Mouse (Mus musculus): Measurements from ENCODE around the gene Vamp1. TPM values are rescaled to one million over a fixed set of nuclear protein-coding genes. Genes with fewer than 3 reads are reported as not detected.
A peak's percentile ranks its signal among the peaks of the same experiment; 100 is the strongest.

Vamp1 gene
- polyA plus RNA-seq, 1 experiment from 2014 or later = 3.3 TPM

DNA sequence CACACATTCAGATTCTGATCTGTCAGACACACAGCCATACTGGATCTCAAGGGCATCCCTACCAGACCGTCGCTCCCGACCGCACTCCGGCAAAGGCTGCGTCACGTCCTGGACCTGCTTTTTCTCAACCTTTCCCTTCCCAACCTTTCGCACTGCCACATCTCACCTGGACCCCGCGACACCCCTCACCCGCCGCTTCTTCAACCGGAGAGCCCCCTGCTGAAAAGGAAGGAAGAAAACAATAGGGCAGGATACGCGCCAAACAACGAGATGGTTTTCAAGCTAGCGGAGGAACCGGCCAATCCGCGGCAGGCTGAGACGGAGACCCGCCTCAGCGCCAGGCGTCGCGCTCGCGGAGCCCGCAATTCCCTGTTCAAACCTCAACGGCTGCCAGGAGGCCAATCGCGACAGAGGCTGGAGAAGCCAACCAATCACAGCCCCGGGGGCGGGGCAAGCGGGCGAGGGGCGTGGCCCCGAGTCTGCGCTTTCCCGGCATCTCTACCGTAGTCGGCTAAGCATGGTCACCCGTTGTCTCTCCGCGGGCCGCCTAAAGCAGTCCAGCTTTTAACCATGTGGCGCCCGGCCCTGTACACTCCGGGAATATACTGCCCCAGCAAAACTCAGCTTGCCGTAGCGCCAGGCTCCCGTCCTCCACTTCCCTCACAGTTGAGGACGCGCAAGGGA, 23.9 kb upstream of the Vamp1 start, which contains the start of the genes Ncapd2 and Mrpl51:
Gene Ncapd2, minus strand, starts transcription at position 370 of the 684 bp plus-strand sequence.
Gene Mrpl51, plus strand, starts transcription at position 470 of the 684 bp plus-strand sequence.
- Histone ChIP-seq H3K9me3 (no peaks in the 10 kb centered on the region), H3K27ac (peak within 1 kb of the TSS; percentile 99), H3K27me3 (ENCODE audit: insufficient read depth, poor library complexity, severe bottlenecking) (no peaks in the 10 kb centered on the region), H3K4me3 (peak within 1 kb of the TSS; percentile 73), H3K4me1 (replicated peaks) (peaks cover 30% of the 10 kb centered on the region), H3K36me3 (peaks cover 60% of the 10 kb centered on the region)
- under 1% methylated on average over 54 of the region's 54 CpGs for WGBS
- peak; percentile 99 for DNase-seq (ENCODE audit: low spot score)

DNA sequence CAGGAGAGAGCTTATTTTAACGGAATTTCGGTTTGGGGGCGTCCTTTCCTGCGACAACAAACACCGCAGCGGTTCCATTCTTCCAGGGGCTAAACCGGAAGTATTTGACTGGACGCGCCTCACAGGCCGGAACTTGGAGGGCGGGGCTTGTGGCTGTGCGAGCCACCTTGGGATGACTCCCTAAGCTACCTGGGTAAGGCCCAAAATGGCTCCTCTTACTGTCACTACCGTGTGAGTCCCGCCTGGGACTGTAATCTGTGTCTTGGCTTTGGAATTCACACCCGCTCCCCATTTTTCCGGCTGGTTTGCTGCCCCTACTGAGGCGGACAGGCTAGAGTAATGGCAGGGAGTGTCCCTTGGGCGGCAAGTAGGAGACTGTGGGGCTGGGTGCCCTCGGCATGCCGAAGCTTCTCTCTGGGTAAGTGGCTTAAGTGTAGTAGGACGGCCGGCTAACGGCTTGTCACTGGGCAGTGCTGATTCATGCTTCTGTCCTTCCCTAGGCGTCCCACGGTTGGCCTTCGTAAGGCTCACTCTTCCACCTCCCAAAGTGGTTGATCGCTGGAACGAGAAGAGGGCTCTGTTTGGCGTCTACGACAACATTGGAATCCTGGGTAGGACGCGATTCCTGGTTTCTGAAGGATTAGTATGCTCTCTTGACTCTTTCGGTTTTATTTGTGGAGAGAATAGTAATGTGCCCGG, 23.2 kb upstream of the Vamp1 start:
- peaks cover 53% of the 10 kb centered on the region for H3K36me3 ChIP-seq
- under 1% methylated on average over 34 of the region's 34 CpGs for WGBS

DNA sequence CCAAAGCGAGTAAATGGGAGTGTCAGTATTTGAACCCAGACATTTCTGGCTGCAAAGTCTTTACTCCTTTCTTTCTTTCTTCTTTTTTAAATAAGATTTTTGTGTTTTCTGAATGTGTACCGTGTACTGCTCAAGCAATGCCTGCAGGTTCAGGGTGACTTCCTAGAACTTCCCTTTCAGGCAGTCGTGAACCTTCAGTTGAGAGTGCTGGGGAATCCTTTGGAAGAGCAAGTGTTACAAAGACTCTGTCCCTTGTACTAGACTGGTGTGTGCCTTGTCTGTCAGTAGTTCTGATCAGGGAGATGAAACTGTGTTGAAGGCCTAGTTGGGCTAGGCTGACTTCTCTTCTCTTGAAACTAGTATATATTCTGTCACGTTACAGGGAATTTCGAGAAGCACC, 22.5 kb upstream of the Vamp1 start:
- H3K4me3 ChIP-seq = peak overlapping the region; percentile 73
- H3K27ac ChIP-seq = peak overlapping the region; percentile 99
- H3K9me3 ChIP-seq = no peaks in the 10 kb centered on the region
- H3K36me3 ChIP-seq = peaks cover 46% of the 10 kb centered on the region
- WGBS = 44% methylated on average over 5 of the region's 5 CpGs
- H3K27me3 ChIP-seq (ENCODE audit: insufficient read depth, poor library complexity, severe bottlenecking) = no peaks in the 10 kb centered on the region
- peaks cover 33% of the 10 kb centered on the region for H3K4me1 ChIP-seq (replicated peaks)
- no peak for DNase-seq (ENCODE audit: low spot score)

More for the DNA sequence above, 23.2 kb upstream of the Vamp1 start:
- Histone ChIP-seq H3K4me1 (replicated peaks) (peaks cover 33% of the 10 kb centered on the region), H3K4me3 (peak overlapping the region; percentile 73), H3K9me3 (no peaks in the 10 kb centered on the region), H3K27me3 (ENCODE audit: insufficient read depth, poor library complexity, severe bottlenecking) (no peaks in the 10 kb centered on the region), H3K27ac (peak overlapping the region; percentile 99)
- peak; percentile 94 for DNase-seq (ENCODE audit: low spot score)

DNA sequence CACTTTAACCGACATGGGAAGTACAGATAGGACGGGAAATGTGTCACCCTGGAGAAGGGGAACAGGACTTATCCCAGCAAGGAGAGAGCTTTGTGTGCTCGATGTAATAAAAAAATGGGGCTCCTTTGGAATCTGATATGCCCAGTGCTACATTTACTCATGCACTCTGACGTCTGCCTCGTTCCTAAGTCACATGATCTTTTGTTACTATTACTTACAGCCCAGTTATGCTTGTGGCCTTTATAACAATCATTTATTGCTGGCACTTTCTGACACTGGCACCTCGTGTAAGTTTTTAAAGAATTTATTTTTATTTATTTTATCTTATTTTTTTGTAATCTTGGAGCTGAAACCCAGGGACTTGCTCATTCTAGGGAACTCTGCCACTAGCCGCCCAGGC, 22.0 kb upstream of the Vamp1 start:
- Histone ChIP-seq H3K9me3 (no peaks in the 10 kb centered on the region), H3K27ac (no peak overlapping the region), H3K36me3 (peaks cover 41% of the 10 kb centered on the region), H3K4me1 (replicated peaks) (peaks cover 33% of the 10 kb centered on the region), H3K4me3 (no peak overlapping the region), H3K27me3 (ENCODE audit: insufficient read depth, poor library complexity, severe bottlenecking) (no peaks in the 10 kb centered on the region)
- no peak for DNase-seq (ENCODE audit: low spot score)
- 83% methylated on average over 7 of the region's 7 CpGs for whole genome bisulfite sequencing

DNA sequence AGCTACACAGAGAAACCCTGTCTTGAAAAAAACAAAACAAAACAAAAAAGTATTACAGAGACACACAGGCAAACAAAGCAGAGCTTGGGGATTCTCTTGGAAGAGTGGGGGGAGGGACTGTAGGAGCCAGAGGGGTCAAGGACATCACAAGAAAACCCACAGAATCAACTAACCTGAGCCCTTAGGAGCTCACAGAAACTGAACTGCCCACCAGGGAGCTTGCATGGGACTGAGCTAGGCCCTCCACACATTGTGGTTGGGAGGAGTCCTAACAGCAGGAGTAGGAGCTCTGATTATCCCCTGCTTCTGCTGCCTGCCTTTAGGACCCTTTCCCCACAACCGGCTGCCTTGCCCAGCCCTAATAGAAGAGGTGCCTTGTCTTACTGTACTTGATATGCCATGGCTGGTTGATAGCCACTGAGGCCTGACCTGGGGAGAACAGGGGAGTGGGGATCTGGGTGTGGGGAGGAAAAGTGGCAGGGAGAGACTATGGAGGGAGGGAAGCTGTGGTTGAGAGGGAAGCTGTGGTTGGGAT, 19.7 kb upstream of the Vamp1 start:
- WGBS = 32% methylated on average over 1 of the region's 1 CpGs
- H3K4me1 ChIP-seq (replicated peaks) = peaks cover 23% of the 10 kb centered on the region
- H3K9me3 ChIP-seq = no peaks in the 10 kb centered on the region
- DNase-seq (ENCODE audit: low spot score) = no peak
- H3K4me3 ChIP-seq = no peak overlapping the region
- H3K27me3 ChIP-seq (ENCODE audit: insufficient read depth, poor library complexity, severe bottlenecking) = no peaks in the 10 kb centered on the region
- peaks cover 26% of the 10 kb centered on the region for H3K36me3 ChIP-seq
- H3K27ac ChIP-seq = no peak overlapping the region

DNA sequence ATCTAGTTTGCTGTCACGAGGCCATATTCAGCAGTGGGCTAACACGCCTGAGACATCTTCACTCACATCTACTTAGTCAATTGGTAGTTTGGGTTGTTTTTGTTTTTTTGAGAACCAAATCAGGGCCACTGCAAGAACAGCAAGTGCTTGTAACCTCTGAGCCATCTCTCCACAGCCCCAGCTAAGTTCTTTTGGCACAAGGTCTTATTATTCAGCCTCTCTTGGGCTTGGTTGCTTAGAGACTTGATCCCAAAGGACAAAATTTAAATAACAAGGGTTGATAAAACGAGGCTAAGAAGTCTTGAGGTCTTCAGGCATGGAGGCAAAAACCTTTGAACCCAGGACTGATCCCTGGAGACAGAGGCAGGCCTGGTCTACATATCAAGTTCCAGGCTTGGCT, 19.1 kb upstream of the Vamp1 start:
- Histone ChIP-seq H3K36me3 (peaks cover 26% of the 10 kb centered on the region), H3K9me3 (no peaks in the 10 kb centered on the region), H3K4me1 (replicated peaks) (peaks cover 23% of the 10 kb centered on the region), H3K4me3 (no peak overlapping the region), H3K27ac (no peak overlapping the region), H3K27me3 (ENCODE audit: insufficient read depth, poor library complexity, severe bottlenecking) (no peaks in the 10 kb centered on the region)
- 45% methylated on average over 3 of the region's 3 CpGs for WGBS
- no peak for DNase-seq (ENCODE audit: low spot score)

DNA sequence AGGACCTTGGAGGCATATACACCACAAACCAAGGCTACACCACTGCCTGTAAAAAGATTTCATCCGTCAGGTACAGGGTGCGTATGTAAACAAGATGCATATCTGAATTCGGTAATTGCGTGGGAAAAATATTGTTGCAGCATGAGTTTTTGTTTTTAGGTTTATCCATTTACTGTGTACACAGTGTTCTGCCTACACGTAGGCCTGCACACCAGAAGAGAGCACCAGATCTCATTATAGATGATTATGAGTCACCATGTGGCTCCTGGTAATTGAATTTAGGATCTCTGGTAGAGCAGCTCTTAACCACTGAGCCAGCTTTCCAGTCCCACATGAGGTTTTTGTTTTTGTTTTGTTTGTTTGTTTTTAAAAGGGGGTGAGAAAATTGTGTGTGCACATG, 18.2 kb upstream of the Vamp1 start:
- H3K9me3 ChIP-seq = no peaks in the 10 kb centered on the region
- peaks cover 23% of the 10 kb centered on the region for H3K4me1 ChIP-seq (replicated peaks)
- H3K4me3 ChIP-seq = no peak overlapping the region
- H3K27me3 ChIP-seq (ENCODE audit: insufficient read depth, poor library complexity, severe bottlenecking) = no peaks in the 10 kb centered on the region
- peaks cover 26% of the 10 kb centered on the region for H3K36me3 ChIP-seq
- H3K27ac ChIP-seq = no peak overlapping the region
- no peak for DNase-seq (ENCODE audit: low spot score)
- WGBS = 91% methylated on average over 5 of the region's 5 CpGs

DNA sequence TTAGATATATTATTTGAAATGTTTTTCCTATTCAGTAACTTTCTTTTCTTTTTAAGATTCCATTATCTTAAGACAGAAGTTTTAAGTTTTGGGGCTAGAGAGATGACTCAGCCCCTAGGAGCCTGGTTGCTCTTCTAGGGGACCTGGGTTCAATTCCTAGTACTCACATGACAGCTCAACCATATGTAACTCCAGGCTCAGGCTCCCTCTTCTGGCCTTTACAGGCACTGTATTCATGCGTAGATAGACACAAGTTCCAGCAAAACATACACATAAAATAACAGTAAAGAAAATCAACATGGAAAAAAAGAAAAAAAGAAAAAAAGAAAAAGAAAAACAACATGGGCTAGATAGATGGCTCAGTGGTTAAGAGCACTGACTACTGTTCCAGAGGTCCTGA, 4.9 kb upstream of the Vamp1 start:
- Histone ChIP-seq H3K4me1 (replicated peaks) (peaks cover 3% of the 10 kb centered on the region; the same call in 1 of the 2 replicates), H3K4me3 (no peak overlapping the region), H3K27me3 (ENCODE audit: insufficient read depth, poor library complexity, severe bottlenecking) (peaks cover 21% of the 10 kb centered on the region; the same call in 1 of the 2 replicates), H3K27ac (no peak overlapping the region), H3K9me3 (no peaks in the 10 kb centered on the region), H3K36me3 (no peaks in the 10 kb centered on the region)
- 90% methylated on average over 1 of the region's 1 CpGs for WGBS
- DNase-seq (ENCODE audit: low spot score) = no peak

DNA sequence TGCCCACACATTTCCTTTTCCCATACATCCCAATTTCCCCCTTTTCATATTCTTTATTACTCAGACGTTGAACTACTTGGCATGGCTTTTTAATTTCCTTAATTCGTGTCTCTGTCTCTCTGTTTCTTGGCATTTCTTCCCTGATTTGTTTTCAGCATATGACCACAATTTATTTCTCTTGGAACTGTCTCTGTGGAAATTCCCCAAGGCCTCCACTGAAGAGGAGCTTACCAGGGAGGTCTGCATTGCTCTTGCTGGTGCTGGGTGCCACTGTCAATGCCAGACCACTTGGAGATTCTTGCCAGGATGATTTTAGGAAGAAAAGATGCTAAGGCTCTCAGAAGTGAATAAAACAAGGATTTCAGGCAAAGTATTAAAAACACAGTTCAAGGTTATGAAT, 2.7 kb upstream of the Vamp1 start:
- H3K9me3 ChIP-seq = no peaks in the 10 kb centered on the region
- H3K27me3 ChIP-seq (ENCODE audit: insufficient read depth, poor library complexity, severe bottlenecking) = peaks cover 30% of the 10 kb centered on the region
- H3K36me3 ChIP-seq = no peaks in the 10 kb centered on the region
- H3K4me1 ChIP-seq (replicated peaks) = peaks cover 15% of the 10 kb centered on the region
- DNase-seq (ENCODE audit: low spot score) = no peak
- WGBS = 60% methylated on average over 2 of the region's 2 CpGs
- no peak overlapping the region for H3K27ac ChIP-seq
- no peak overlapping the region for H3K4me3 ChIP-seq

DNA sequence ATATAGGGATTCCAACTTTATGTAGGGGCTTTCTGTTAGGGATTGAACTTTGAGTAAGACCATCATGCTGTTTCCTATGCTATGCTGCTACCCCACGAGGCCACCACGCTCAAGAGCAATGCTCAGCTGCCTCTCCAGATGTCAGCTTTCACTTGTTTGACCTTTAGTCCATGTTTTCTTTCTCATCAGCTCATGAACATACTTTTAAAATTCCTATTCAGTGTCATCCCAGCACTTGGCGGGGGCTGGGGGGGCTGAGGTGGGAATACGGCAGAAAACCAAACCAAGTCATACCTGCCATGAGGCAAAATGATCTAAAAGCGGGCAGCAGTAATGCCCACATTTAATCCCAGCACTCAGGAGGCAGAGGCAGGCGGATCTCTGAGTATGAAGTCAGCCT, 2.2 kb upstream of the Vamp1 start:
- WGBS = 75% methylated on average over 6 of the region's 6 CpGs
- no peak for DNase-seq (ENCODE audit: low spot score)
- Histone ChIP-seq H3K4me3 (no peak overlapping the region), H3K27ac (no peak overlapping the region), H3K27me3 (ENCODE audit: insufficient read depth, poor library complexity, severe bottlenecking) (peaks cover 30% of the 10 kb centered on the region), H3K9me3 (no peaks in the 10 kb centered on the region), H3K36me3 (no peaks in the 10 kb centered on the region), H3K4me1 (replicated peaks) (peaks cover 15% of the 10 kb centered on the region)

DNA sequence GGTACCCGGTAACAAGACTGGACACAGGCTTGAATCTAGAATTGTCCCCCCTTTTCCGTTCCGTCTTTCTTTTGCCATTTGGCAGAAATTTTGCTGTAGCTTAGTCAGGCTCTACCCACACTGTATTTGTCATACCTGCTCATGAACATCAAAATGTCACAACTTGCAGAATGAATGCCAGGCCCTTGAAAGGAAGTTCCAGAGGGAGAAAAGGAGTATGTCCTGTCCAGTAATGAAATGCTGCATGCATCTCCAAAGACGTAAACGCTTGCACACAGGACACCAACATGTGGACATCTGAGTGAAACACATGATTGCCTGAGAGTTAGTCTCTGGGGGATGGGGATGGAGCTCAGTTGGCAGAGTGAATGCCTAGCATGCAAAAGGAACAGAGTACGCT, 1.6 kb upstream of the Vamp1 start:
- H3K4me3 ChIP-seq = no peak overlapping the region
- no peak for DNase-seq (ENCODE audit: low spot score)
- H3K9me3 ChIP-seq = no peaks in the 10 kb centered on the region
- no peaks in the 10 kb centered on the region for H3K36me3 ChIP-seq
- WGBS = 81% methylated on average over 6 of the region's 6 CpGs
- peaks cover 30% of the 10 kb centered on the region for H3K27me3 ChIP-seq (ENCODE audit: insufficient read depth, poor library complexity, severe bottlenecking)
- no peak overlapping the region for H3K27ac ChIP-seq
- peaks cover 15% of the 10 kb centered on the region for H3K4me1 ChIP-seq (replicated peaks)

DNA sequence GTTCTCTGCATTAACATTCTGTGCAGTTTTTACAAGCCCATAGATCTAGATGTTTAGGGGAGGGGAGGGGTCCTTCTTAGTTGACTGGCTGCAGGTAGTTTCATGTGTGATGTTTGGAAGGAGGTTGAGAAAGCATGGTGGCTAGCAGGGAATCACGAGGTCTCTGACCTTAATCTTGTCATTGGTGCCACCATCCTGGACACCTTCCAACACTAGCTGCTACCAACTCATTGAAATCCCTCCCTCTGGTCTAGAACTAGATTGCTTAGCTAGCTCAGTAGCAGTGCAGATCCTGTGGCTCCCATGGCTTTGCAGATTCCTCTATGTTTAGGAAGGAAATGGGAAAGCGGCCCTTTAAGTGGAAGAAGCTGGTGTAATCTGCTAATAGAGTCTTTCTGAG, 1.5 kb downstream of the Vamp1 start:
- Histone ChIP-seq H3K36me3 (no peaks in the 10 kb centered on the region), H3K4me1 (replicated peaks) (peaks cover 15% of the 10 kb centered on the region), H3K4me3 (no peak overlapping the region; the same call in 1 of the 2 replicates), H3K27ac (no peak overlapping the region), H3K9me3 (no peaks in the 10 kb centered on the region), H3K27me3 (ENCODE audit: insufficient read depth, poor library complexity, severe bottlenecking) (peaks cover 21% of the 10 kb centered on the region)
- WGBS = 82% methylated on average over 2 of the region's 2 CpGs
- DNase-seq (ENCODE audit: low spot score) = no peak

DNA sequence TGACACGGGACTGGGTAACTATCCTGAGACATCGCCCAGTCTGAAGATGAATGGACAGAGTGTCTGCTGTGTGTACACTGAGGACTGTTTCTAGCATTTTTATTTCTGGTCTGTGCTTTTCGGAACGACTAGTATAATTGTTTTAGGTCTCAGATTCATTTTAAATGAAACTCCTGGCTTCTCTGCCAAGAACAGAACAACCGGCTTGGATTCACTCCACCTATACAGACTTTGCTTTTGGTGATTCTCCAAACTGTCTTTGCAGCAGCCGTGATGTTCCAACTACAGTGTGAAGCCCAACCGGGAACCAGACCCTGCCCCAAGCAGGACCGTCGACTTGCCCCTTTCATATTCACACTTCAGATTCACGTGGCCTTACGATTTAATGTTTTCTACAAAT, 2.5 kb downstream of the Vamp1 start:
- Histone ChIP-seq H3K27me3 (ENCODE audit: insufficient read depth, poor library complexity, severe bottlenecking) (peaks cover 20% of the 10 kb centered on the region), H3K4me3 (no peak overlapping the region), H3K9me3 (no peaks in the 10 kb centered on the region), H3K36me3 (no peaks in the 10 kb centered on the region), H3K4me1 (replicated peaks) (peaks cover 15% of the 10 kb centered on the region), H3K27ac (no peak overlapping the region)
- 89% methylated on average over 11 of the region's 11 CpGs for WGBS
- no peak for DNase-seq (ENCODE audit: low spot score)

Data from hindbrain, embryonic 10.5 days (tissue).